Mouse (Mus musculus) kidney, adult 10 weeks (tissue): ENCODE data around the gene Serpinb9. TPM values are rescaled to one million over a fixed set of nuclear protein-coding genes. Genes with fewer than 3 reads are reported as not detected.

Source experiments
- polyA plus RNA-seq: library from polyadenylated mRNA; stranded (reverse); fragments of 350-450 nt; fragmentation: Illumina TruSeq; extraction: RNeasy Lipid Tissue Mini Kit (QIAGEN cat#74804); gene quantifications from one replicate; pipeline ENCODE4 v1.2.3, GENCODE M21; 2014; ENCODE audit warnings: low read depth, low replicate concordance

The Serpinb9 gene
- 72.2 TPM for polyA plus RNA-seq

DNA sequence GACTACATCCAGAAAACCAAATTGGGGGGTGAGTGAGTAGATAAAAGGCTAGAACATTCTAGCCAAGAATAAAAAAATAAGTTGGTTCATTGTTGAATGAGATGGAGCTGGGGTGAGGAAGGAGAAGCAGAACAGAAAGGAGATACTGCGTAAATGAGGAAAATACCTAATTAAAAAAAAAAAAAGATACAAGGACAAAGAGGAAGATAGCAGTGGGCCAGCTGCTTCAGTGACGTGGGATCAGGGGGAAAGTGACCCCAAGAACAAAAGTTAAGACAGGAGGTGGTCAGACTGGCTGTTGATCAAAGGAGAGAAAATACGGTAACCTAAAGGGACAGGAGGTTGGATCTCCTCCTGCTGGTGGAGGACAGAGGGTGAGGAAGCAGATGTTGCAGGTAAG lies at the start of gene Serpinb9:
Gene Serpinb9, plus strand, starts transcription at position 301 of the 400 bp plus-strand sequence.

GRCm38 (mm10) chr13:32964989-32965811 lies 37.9 kb upstream of the Serpinb9 start, which contains the start of gene Serpinb6b:
Gene Serpinb6b, plus strand, starts transcription at chr13:32965209.

GRCm38 (mm10) chr13:33027244-33027643 lies 24.2 kb downstream of the Serpinb9 start, which contains the start of gene Serpinb9b:
Gene Serpinb9b, plus strand, starts transcription at chr13:33027416.

Other genes with a start within 250 kb of the Serpinb9 start
- gene Mylk4, start 219.3 kb upstream of the Serpinb9 start, polyA plus RNA-seq, result 0.20 TPM
- gene Wrnip1, start 201.2 kb upstream of the Serpinb9 start, polyA plus RNA-seq, result 15.9 TPM
- gene D930007J09Rik, start 200.4 kb upstream of the Serpinb9 start, polyA plus RNA-seq, result not detected
- gene Serpinb1a, start 152.1 kb upstream of the Serpinb9 start, polyA plus RNA-seq, result 32.9 TPM
- gene Serpinb1c, start 105.0 kb upstream of the Serpinb9 start, polyA plus RNA-seq, result not detected
- gene Serpinb6b, start 38.0 kb upstream of the Serpinb9 start, polyA plus RNA-seq, result 33.2 TPM
- not detected for gene Serpinb9b, start 24.2 kb downstream of the Serpinb9 start, polyA plus RNA-seq
- not detected for gene Serpinb1b, start 75.3 kb downstream of the Serpinb9 start, polyA plus RNA-seq
- gene Serpinb9c, start 156.5 kb downstream of the Serpinb9 start, polyA plus RNA-seq, result not detected
- not detected for gene Serpinb9d, start 189.7 kb downstream of the Serpinb9 start, polyA plus RNA-seq
- gene Serpinb9e, start 246.4 kb downstream of the Serpinb9 start, polyA plus RNA-seq, result not detected